Mouse (Mus musculus) brain, embryonic 14.5 days (tissue): ENCODE data around the gene Uts2b. TPM values are rescaled to one million over a fixed set of nuclear protein-coding genes. Genes with fewer than 3 reads are reported as not detected.
"Not testable (repeated sequence)": the region's sequence is repeated elsewhere in the genome, so short reads cannot be mapped to it uniquely, and the experiment has no call there.

Experiments
- DNase-seq: peaks from one replicate; pipeline ENCODE4 v3.0.0-alpha.2; 2011; ENCODE audit warnings: low read depth
- CTCF ChIP-seq: fragments of 200-500 bp; IDR thresholded peaks from 2 replicates; pipeline ENCODE4 v1.5.1; 2012; ENCODE audit warnings: inconsistent platforms, mild to moderate bottlenecking, moderate library complexity, borderline replicate concordance; ENCODE audit not compliant: insufficient read depth, insufficient read length; ENCODE audit errors: extremely low read depth
- POLR2A ChIP-seq: fragments of 200-500 bp; IDR thresholded peaks from 2 replicates; pipeline ENCODE4 v1.6.1; 2012; ENCODE audit warnings: mild to moderate bottlenecking, inconsistent platforms, borderline replicate concordance; ENCODE audit not compliant: poor library complexity, insufficient read depth, insufficient read length, severe bottlenecking; ENCODE audit errors: extremely low read depth
- polyA plus RNA-seq: library from polyadenylated mRNA; depleted of rRNA; stranded (reverse); fragments of >200 nt; gene quantifications from 2 replicates; pipeline ENCODE4 v1.2.3, GENCODE M21; 2012; rRNA removed

Uts2b gene
- polyA plus RNA-seq, 1 experiment = 1.9 TPM

DNA sequence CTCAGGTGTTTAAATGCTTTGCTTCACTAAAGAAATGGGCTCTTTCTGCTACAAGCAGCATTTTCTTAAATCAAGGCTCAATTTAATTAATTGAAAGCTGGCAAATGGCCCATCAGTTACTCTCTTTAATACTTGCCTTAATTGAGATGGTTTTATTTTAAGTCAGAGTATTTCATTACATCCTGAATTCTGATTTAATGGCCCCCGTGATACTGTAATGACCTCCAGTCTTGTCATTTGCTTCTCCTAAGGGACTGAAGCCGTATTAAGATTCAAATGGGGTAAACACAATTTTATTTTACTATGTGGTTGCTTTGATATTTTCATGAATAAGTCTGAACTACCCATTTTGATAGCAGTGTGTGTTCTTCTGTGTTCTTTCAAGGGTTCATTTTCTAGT is 661 bp upstream of the Uts2b start:
- TF ChIP-seq CTCF = no peak
- DNase-seq = peak; percentile 47

DNA sequence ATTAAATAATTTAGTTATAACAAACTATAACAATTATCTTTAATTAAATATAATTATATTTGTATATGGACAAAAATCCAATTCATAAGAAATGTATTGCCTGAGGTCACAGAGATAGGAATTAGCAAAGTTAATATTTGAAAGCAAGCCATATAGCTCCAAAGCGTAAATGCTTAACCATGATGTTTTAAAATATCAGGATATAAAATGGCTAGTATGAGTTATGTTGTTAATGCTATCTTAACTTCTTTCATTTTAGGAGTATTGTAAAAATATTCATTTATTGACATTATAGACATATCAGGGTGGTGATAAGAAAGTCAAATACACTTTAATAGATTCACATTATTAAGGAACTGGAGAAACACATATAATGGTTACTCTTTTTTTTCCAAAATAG is 10.0 kb downstream of the Uts2b start:
- no peak for TF ChIP-seq CTCF
- no peak for TF ChIP-seq POLR2A
- DNase-seq = no peak

DNA sequence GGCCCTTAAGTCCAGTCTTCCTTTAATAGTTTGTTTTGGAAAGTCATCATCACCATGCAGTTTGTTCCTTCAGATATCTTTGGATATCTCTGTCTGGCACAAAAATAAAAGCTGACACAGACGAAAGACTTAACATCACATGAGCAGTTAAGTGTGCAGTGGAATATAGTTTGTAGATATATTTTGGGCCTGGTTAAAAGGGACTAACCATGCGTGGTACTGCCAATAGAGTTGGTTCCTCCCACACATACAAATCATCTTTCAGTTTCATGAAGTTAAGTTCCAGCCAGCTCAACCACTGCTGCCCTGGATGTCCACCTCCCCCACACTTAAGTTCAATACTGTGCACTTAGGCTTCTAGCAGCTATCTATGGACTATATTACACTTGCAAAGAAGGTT is 15.6 kb downstream of the Uts2b start:
- DNase-seq = no peak
- TF ChIP-seq CTCF (no peak), POLR2A (no peak)

DNA sequence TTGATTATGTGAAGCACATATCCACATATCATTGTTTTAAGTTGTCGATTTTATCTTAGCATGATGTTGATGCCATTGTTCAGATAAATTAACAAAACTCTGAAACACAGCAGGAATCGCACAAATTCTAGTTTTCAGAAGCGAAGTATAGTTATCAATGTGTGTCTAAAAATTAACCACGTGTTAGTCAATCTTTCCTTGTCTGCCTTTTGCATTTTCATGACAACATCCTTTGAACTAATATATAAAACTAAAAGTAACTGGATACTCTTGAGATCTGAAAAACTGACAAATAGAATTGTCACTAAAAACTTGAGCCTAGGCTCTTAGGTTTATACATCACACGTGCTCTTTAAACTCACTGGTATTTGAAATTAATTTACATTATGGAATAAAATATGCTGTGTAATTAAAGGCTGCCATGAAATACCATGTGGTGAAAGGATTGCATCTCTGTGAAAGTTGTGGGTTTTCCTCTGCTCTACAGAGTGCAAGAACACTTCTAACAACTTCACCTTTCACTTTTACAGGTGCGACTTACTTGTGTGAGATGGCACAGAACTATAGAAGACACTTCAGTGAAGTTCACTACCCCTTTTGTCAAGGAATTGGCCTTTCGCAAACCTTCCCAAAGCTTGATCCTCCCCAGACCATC is 20.0 kb downstream of the Uts2b start:
- no peak for TF ChIP-seq POLR2A
- no peak for TF ChIP-seq CTCF
- DNase-seq = no peak

DNA sequence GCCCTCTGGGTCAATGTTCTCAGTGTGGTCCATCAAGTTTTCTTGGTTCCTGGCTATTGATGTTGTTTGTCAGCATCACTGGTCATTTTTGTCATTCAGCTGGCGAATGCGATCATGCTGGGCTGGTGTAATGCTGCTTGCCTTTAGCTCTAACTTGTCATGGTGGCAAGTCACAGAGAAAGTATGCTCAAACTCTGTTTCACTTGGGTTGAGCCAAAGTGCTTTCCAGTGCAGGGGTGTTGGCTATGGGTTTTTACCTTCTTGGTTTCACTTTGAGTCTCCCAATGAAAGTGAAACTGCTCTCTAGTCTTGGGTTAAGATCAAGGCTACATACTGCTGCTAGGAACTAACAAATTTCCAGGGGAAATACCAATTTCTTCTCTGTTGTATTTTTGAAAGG is 20.8 kb downstream of the Uts2b start:
- DNase-seq = no peak
- TF ChIP-seq CTCF (no peak), POLR2A (no peak)

DNA sequence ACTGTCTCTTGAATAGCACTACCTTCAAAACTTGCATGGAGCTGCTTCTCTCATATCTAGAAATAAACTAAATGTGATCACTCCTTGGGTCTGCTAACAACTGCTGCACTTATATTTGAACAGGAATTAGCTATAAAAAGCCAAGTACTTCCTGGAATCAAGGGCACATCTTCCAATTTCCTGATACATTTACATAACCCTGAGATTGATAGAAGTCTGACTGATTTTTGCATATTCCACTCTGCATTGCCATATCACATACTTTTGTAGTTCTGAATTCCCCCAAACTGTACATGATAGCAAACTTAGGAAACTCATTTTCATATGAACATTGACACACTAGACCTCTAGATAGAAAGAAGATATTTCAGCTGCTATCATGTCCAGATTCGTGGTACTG is 21.7 kb downstream of the Uts2b start:
- DNase-seq = no peak
- TF ChIP-seq POLR2A = no peak
- TF ChIP-seq CTCF = no peak

DNA sequence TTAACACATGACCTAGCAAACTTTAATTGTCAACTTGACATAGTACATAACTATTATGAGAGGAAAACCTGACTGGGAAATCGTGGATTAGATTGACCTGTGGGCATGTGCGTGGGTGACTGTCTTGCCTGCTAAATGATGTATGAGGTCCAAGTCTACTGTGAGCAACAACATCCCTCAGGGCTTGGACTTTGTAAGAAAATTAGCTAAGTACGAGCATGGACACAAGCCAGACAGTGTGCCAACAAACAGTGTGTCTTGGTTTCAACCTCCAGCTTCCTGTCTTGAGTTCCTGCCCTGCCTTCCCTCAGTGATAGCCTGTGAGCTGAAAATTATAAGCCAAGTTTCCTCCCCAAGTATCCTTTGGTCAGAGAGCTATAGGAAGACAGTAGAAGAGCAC is 22.5 kb downstream of the Uts2b start:
- TF ChIP-seq CTCF (no peak), POLR2A (no peak)
- no peak for DNase-seq

DNA sequence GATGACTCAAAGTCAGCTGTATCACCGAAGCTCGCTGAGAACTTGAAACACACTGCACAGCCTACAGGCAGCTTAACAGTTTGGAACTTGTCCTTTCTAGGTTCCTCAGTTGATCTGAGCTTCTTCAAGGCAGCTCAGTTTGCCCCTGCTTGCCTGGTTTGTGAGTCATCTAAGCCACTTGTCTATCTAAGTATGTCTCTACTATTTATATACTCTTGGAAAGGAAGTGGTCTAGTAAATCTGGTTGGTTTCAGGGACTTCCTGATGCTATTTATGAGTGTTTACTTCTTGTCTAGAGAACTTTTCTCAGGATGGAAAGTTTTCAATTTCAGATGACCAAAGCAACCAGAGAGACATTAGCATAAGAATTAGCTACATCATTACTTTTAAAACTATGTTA is 43.6 kb downstream of the Uts2b start:
- no peak for DNase-seq
- TF ChIP-seq CTCF = no peak
- no peak for TF ChIP-seq POLR2A

DNA sequence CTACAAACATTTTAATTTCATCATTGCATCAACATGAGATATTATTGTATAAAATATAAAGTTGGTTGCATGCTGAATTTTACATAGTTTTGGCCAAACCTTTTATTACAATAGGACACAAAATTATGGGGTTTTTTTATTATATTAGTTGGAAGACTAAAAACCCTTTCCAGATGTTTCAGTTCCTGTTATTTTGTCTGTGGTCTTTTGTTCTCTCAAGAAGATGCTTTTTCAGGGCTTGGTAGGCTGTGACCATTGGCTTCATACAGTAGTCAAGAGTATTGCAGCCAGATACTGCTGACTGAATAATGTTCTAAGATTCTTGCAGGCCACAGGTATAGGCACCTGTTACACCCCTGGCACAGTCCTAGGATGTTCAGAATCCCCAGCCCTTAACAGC is 48.0 kb downstream of the Uts2b start:
- no peak for TF ChIP-seq POLR2A
- TF ChIP-seq CTCF = no peak

DNA sequence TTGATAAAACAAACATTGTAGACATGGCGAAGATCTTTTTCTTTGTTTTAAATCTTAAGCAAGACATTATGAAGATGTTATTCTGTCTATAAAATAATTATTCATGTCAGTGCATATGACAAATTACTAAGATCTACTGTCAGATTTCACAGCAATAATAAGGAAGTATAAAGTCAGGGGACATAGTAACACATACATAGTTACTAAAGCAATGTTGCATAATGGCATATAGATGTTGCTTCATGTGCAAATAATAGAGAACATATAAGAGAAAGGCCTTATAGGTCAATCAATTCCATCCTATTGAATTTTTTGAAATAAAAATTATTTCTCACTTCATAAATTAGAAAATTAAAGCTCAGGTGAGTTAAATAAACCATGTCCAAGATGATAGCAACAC is 50.9 kb downstream of the Uts2b start:
- no peak for DNase-seq
- TF ChIP-seq POLR2A (no peak), CTCF (no peak)

More for the DNA sequence above, 48.0 kb downstream of the Uts2b start:
- DNase-seq = no peak

DNA sequence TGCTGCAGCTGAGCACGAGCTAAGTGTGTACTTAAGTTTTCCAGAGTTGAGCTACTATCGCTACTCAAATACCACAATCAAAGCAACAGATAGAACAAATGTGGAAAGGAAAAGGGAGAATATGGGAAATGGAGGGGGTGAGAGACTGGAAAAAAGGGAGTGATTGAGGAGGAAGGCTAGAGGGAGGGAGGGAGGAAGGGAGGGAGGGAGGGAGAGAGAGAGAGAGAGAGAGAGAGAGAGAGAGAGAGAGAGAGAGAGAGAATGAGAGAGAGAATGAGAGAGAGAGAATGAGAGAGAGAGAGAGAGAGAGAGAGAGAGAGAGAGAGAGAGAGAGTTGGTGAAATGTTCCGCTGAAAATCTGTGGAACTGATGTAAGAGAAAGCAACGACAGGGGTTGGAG is 62.9 kb downstream of the Uts2b start, which contains the start of gene Ostn:
TSS of gene Ostn (plus strand) at position 301 of the 400 bp plus-strand sequence.
- not testable (repeated sequence) for DNase-seq

Other genes with a start within 250 kb of the Uts2b start
- gene Ostn, start 62.8 kb downstream of the Uts2b start, polyA plus RNA-seq = 0.05 TPM in 1 of 2 replicates, not detected in the other
- gene Ccdc50, start 18.6 kb upstream of the Uts2b start, polyA plus RNA-seq = 51.6 and 56.3 TPM in 2 replicates